Mouse (Mus musculus) CH12F3 (cell line): ENCODE measurements around the gene Hadhb.
"Not testable (repeated sequence)": the region's sequence is repeated elsewhere in the genome, so short reads cannot be mapped to it uniquely, and the experiment has no call there.

Experiments
- in situ Hi-C: fragments of 300-500 bp; cut with MboI; formaldehyde crosslinking; loops from 2 replicates; pipeline ENCODE4 v1.14.3; 2020; ENCODE audit warnings: low sequenced_read_pairs

Gene Hadhb

DNA sequence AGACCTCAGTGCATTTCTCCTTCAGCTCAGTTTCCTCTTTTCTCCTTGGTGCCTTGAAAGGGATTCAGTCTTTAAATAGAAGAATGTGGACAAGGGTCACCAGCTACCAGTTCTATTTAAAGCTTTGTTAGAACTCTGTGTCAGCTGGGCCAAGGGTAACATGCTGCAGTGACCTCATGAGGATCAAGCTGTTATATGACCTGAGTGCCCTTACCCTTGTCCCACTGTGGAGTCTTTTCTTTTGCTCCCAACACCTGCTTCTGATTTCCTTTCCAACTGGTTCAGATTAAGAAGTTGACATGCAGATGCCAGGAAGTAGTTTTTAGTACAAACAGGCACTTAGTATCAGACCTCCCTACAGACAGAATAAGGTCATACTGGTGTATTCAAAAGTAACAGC lies 17.1 kb downstream of the Hadhb start:
- in situ Hi-C loops = no loop called here

DNA sequence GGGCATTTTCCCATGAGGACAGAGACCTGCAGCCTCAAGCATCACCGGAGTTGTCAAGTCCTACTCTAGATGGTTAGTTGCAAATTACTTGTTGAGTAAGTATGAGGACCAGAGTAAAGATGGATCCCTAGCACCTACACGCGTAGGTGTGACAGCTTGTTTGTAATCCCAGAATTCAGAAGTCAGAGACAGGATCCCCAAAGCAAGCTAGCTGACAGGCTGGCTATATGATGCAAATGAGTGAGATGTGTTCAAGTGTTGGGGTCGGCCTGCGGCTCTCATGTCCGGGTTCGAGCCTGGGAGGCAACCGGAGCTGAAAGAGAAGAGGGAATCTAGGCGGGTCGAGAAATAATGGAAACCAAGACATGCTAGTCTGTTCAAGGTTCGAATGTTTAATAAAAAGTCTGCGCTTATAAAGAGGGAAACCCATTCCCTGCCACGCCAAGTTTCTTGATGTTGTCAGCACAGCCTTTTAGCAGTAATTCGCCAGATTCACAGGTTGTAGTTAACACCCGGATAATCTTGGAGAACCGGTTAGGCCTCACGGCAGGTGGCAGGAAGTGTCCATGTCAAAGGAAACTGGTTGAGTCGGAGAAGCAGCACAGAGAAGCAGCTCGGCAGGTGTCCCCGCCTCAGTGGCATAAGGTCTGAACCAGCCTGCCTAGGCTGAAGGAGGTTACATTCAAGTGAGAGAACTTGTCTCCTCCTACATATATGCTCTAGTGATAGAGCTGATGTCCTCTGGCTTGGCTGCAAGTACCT lies 18.1 kb downstream of the Hadhb start:
- in situ Hi-C loops = no loop called here

DNA sequence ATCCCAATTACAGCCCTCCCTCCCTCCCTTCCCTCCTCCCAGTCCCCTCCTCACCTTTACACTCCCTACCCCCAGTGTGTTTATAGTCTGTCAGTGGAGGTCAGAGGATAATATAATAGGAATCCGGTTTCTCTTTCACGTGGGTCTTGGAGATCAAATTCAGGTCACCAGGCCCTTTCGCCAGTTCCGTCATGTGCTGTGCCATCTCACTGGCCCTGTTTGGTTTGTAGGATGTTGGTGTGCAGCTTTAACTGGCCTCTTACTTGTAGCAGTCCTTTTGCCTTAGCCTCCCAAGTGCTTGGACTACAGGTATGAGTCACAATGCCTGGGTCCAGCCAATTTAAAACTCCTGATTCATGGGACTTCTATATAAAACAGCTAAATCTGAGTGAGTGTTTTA lies 20.8 kb downstream of the Hadhb start:
- in situ Hi-C loops = no loop called here

DNA sequence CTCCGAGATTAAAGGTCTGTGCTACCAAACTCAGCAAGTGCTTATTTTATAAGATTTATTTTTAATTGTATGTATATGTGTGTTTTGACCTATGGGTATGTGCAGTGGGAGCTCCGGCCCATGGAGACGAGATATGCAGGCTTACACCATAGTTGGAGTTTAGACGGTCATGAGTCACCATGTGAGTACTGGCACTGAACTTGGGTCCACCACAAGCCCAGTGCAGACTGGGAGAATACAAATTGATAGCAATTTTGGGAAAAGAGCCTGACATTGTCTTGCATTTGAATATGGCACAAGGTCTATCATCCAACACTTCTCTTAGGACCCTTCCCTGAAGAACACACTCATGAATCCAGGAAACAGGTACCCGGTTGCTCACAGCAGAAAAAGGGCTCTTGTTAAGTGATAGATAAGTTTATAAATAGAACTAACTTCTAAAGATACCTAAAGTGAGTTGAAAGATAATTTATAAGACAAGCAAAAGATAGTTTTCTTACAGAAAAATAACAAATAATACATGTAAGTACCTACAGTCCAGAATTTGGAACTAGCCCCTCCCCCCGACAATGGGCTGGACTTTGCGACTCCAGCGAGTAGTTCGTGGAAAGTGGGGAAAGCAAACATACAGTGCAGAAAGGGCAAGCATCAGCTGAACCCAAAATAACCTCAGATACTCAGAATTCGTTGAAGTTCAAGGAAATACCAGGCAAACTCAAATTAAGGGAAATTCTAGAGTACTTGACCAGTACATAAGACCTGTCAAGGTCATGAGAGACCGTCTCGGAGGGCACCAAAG lies 32.8 kb downstream of the Hadhb start:
- in situ Hi-C loops = no loop called here

DNA sequence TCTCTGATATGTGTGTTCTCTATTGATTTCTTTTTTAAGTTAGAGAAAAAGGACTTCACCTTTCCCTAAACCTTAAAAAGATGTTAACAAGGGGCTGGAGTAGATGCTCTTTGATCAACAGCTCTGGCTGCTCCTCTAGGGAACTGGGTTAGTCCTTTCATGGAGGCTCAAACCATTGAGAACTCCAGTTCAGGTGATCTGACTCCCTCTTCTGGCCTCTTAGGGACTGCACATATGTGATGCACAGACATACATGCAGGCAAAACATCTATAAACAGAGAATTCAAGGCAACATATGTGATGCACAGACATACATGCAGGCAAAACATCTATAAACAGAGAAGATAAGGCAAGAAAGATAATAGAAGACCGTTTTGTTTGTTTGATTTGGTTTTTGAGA lies 37.4 kb downstream of the Hadhb start:
- in situ Hi-C loops = no loop called here

DNA sequence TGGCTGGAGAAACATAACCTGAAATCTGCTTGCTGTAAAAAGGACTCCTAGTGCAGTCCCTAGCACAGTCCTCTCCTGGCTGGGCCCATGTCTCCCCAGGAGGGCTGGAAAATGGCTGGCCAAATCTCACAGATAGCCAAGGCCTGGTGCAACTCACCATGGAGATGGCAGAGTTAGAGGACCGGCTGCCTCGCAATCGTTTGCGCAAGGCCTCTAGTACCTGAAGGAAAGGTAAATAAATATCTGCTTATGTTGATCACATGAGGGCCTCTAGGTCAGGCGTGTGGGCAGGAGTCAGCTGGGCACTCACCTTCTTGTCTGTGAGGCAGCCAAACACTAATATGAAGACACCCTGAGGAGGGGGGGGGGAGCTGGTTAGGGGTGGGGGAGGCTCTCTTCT lies 40.3 kb downstream of the Hadhb start:
- in situ Hi-C loops = no loop called here

DNA sequence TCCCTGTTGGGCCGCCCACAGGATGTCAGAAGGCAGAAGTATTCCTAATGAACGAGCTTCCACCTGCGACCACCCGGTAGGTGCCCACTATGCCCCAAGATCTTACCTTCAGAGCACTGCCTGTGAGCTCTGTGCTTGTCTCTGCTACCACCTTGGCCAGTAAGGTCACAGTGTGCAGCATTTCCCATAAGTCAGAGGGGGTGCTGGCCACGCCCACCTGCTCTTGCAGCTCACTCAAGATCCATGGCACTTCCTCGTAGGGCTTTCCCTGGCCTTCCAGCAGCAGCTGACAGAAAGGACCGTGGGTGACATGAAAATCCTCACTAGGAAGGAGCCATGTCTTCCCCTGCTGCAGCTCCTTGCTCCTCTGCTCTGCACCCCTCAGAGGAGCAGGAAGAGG lies 43.2 kb downstream of the Hadhb start:
- in situ Hi-C loops = no loop called here

DNA sequence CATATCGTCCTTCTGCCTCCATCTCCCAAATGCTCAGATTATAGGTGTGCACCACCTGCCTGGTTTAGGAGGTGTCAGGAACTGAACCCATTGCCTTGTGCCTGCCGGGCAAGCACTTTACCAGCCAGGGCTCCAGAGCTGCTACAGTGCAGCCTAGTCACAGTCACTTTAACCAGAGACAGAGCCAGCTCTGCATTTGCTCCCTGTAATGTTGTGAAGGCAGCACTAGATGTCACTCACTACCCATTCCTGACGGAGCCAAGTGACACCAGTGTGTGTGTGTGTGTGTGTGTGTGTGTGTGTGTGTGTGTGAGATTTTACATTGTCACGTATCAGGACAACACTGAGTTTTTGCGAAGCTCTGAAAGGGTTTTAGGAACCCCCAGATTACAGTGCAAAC lies 46.5 kb downstream of the Hadhb start:
- in situ Hi-C loops = no loop called here

DNA sequence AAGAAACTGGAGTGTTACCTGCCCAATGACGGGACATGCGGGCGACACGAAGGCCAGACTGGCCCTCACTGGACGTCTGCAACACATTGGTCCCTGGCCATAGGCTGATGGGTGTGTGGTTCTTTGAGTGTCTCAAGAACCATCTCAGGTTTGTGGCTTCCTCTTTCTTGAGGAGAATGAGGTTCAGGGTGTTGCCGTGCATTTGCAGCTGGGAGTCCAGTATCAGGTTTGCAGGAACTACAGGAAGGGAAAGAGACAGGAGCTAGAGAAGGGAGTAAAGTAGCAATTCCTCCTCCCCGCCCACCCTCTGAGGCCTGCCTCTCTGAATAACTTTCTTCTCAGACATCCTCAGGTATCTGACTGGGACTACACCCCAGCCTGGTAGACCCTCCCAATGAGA lies 47.2 kb downstream of the Hadhb start:
- in situ Hi-C loops = no loop called here

DNA sequence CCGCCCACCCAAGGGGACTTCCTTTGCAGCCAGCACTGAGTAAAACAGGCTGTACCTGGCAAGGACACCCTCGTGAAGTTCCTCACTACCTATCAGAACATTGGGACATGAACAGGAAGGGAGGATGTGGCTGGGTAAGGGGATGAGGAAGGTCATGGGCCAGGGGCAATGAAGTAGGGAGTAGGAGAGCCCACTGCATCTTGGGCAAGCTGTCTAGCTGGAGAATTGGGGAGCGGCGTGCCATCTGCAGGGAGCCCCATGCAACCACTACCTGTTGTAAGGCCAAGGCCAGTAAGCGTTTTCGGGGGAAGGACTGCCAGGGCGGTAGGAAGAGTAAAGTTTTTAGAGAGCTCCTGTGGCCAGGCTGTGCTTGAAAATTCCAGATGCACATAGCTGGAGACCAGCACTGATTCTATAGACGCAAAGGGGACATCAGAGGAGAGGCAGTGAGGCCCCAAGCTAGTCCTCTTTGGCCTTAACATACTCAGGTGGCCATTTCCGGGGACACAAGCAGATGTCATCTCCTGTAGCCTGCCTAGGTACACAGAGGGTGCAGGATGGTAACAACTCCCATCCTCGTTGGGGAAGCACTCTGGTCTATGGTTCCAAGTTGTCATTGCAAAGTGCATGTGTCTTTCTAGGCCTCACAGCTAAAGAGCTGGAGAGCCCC lies 48.3 kb downstream of the Hadhb start:
- in situ Hi-C loops = no loop called here

DNA sequence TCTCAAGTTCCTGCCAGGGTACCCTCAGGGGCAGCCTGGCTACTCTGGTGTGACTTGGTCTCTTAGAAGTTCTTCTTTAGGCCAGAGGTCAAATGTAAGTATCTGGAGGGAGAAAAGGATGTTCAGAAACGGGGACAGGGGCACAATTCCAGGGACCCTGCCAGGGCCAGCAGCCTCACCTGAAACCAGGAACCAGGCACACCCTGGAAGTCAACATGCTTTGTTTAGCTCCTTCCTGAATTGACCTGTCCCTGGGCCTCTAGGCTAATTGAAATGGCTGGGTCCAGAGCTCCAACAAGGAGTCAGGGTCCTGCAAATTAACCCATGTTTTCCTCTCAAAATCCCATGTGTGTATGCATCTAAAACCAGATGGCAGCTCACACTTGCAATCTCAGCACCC lies 49.4 kb downstream of the Hadhb start:
- in situ Hi-C loops = no loop called here

DNA sequence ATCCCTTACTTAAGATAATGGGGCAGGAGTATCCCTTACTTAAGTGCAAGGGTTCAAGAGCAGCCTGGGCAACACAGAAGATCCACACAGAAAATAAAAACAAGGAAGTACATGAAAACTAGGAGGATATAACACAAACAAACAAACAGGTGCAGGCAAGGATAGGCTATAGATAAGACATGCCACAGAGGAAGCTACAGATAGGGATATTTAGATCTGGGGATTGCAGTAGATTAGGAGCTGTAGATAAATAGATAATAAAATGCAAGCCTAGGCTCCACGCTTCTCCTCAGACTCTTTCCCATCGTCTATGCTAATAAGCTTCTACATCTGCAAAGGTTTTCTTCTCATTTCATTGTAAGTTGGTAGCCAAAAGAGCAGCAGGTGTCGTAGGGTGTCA lies 50.0 kb downstream of the Hadhb start:
- in situ Hi-C loops = no loop called here

DNA sequence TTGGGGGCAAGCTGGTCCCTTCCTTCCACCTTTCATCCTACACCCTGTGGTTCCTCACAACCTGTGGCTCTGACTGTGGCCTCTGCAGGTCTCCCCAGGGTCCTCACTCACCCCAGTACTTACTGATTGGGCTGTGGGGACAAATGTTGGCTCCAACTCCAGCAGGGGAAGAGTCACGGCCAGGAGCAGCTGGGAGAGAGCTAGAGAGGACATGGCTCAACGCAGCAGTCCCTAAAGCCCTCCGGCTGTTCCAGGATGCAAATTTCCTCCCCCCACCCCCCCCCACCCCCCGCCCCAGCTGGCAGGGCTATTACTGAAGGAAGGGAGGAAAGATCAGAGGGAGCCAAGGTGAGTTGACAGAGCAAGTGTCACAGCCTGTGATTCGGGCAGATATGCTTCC lies 50.4 kb downstream of the Hadhb start, which contains the start of gene Adgrf3:
Adgrf3 (minus strand) TSS at position 230 of the 400 bp plus-strand sequence.
- in situ Hi-C loops = no loop called here

DNA sequence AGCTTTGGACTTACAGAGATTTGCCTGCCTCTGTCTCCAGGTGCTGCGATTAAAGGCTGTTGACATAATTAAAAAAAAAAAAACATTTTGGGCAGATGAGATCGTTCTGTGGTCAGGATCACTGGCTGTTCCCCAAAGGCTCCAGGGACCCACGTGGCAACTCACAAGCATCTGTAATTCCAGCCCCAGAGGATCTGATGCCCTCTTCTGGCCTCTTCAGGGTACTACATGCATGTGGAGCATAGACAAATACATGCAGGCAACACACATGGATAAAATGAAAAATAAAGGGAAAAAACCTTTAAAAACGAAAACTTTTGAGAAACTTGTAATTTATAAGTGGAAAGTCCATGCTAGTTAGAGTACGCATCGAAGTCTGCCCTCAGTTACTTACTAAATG lies 52.2 kb downstream of the Hadhb start:
- in situ Hi-C loops = no loop called here

DNA sequence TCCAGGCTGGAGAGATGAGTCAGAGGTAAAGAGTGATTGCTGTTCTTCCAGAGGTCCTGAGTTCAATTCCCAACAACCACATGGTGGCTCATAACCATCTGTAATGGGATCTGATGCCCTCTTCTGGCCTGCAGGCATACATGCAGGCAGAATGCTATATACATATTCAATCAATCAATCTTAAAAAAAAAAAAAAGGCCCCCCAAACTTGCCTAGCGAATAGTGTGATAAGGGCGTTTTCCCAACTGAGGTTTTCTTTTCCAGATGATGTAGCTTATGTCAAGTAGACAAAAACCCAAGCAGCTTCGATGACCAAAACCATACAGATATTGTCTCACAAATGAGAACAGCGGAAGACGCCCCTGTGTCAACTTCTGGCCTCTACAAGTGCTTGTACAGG lies 55.7 kb downstream of the Hadhb start:
- in situ Hi-C loops = not testable (repeated sequence)

DNA sequence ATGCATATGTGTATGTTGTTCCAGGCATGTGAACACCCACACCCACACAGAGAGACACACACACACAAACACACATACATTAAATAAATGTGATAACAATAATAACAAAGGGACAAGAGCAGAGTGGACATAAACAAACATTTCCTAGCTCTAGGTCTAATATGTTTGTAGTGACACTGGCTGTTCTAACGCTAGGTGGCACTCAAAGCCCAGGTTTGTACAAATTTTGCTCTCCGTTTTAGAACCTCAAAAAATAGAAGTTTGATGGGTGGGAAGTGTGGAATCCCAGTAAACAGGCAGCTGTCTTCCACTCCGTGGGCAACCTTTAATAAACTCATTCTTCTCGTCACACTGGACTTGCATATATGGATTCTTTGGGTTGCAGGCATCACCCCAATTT lies 59.8 kb downstream of the Hadhb start:
- in situ Hi-C loops = no loop called here

DNA sequence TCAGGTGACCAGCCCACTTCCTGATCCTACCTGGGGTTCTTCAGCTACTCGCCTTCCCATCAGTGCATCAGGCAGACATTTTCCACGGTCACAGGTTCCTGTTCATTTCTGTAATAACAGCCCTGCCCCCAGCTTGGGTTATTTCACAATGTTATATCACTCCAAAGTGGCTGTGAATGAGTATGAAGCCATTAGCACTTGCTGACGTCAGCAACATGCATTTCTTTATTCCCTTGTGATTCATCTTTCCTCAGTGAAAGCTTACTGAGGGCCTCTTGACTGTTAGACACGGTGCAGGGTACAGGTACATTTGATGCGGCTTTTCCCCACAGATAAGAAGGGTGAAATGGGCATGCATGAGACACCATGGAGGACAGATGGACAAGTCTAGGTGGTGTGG lies 60.9 kb downstream of the Hadhb start:
- in situ Hi-C loops = no loop called here

DNA sequence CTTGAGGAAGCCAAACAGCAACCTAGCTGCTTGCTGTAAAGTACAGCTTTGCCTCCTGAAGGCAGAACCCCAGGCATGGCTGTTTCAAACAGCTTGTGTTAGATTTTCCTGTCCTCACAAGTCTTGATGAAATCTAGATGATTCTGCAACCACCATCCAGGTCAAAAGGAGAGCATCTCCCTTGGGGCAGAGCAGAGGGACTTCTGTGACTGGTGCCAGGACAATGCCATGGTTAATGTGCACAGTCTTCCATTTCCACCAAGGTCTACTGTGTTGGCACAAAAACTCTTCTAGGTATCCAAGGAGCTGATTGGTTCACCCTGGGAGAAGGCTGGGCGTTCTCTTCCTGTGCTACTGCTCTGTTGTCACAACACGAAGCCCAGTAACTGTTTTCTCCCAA lies 64.7 kb downstream of the Hadhb start:
- in situ Hi-C loops = no loop called here

DNA sequence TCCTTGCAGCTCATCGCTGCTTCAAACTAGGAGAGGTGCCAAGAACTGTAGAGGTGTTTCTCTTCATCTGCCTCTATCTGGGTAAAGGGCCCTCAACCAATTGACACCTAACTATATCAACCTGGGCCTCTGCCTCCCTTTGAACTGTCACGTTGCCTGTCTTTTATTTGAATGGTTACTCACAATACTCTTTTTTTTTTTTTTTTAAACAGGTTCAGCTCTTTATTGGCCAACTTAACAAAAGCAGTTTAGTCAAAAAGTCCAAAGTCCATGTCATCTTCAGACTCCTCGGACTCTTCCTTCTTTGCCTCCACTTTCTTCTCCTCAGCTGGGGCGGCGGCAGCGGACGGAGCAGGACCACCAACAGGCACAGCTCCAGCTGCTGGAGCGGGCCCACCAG lies 65.6 kb downstream of the Hadhb start:
- in situ Hi-C loops = no loop called here

DNA sequence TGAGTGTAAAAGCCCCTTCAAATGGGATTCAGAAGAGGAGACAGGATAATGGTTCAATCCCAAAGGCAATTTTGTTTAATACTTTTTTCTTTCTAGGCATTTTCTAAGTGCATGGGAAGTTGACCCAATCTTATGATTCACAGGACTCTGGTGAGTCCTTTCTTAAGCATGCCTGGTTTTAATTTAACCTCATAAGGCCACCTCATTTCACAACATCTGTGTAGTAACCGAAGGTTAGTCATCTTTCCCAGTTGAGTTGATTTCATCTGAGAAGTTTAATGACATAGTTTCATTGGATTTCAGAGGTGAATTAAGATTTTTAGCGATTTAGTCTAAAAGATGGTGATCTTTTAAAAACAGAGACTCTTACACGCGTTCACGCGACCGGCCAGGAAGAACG lies 67.6 kb downstream of the Hadhb start:
- in situ Hi-C loops = no loop called here

DNA sequence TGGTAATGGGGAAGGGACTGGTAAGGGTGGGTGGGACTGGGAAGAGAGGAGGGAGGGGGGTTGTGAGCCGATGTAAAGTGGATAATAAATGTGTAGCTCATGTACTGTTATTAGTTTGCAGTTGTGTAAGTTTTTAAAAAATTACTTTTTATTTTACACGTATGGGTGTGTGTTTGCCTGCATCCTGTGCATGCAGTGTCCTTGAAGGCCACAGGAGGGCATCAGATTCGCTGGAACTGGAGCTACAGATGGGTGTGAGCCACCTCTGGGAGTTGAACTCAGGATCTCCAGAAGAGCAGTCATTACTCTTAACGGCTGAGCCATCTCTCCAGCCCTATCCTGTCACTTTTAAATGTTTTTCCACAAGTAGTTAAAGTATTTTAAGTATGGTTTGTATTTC lies 75.9 kb downstream of the Hadhb start:
- in situ Hi-C loops = no loop called here

DNA sequence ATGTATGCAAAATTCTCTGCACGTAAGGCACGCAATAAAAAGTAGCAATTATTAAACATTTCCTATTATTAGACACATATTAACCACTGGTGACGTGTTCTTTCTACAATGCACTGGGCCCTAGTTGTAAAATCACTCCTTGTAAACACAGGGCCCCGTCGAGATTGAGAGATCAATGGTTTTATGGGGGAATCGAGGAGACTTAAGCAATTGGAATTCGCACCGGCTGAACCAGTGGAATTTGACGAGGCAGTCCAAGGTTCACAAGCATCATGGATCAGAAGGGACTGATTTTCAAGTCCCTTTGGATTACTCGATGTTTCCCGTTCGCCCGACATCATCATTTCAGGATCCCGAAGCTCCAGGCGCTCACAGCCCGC lies 76.8 kb downstream of the Hadhb start:
- in situ Hi-C loops = no loop called here
